In the genomic region with DNA sequence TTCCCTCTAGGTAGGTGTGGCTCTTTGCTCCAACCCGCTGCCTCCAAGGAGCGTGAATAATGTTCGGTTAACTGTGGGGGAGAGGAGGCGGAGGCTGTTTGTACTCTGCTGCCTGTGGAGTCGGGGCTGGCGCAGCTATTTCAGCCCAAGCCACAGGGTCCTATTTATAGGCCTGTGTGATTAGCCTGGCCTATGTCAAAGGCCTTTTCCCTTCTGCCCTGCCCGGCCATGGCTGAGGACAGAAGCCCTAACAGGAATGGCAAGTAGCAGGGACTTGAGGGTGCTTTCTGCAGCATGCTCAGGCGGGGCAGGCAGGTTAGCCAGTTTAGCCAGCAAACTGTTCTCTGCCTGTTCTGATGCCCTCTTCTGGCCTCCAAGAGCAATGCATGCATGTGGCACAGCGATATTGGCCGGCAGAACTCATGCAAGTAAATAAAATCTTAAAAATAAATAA, we compare ENCODE assay signal across 8 mouse cellular contexts. TPM values are rescaled to one million over a fixed set of nuclear protein-coding genes. Genes with fewer than 3 reads are reported as not detected.
DNase-seq lines count a peak whose midpoint lies in the region; ATAC-seq lines count a peak whose summit lies in the region.

No protein-coding gene starts in this region.

- no peak overlapping the region for H3K4me2 ChIP-seq in embryonic facial prominence, embryonic 11.5 days (ENCODE audit: low read depth, low read length)
- peak overlapping the region; percentile 31; the same call in 1 of the 2 replicates for H3K4me2 ChIP-seq in heart, embryonic 11.5 days
- H3K4me2 ChIP-seq in kidney, embryonic 15.5 days, result peak overlapping the region; percentile 43
- 0 out of 2 replicates have a peak overlapping the region, but pooled peaks have one; percentile 38 for H3K4me2 ChIP-seq in neural tube, embryonic 12.5 days (replicated peaks)

- no peaks in the 10 kb centered on the region for H3K27me3 ChIP-seq in embryonic facial prominence, embryonic 11.5 days (ENCODE audit: control insufficient read depth, insufficient read depth, low read length)
- no peaks in the 10 kb centered on the region for H3K27me3 ChIP-seq in heart, embryonic 11.5 days (ENCODE audit: control insufficient read depth, insufficient read depth, low read length)
- H3K27me3 ChIP-seq in kidney, embryonic 15.5 days, result no peaks in the 10 kb centered on the region
- H3K27me3 ChIP-seq in neural tube, embryonic 12.5 days (replicated peaks), result no peaks in the 10 kb centered on the region

- 20% methylated on average over 10 of the region's 10 CpGs for WGBS in embryonic facial prominence, embryonic 11.5 days
- 17% methylated on average over 10 of the region's 10 CpGs for WGBS in heart, embryonic 11.5 days (ENCODE audit: insufficient replicate concordance)
- 11% methylated on average over 10 of the region's 10 CpGs for WGBS in kidney, embryonic 15.5 days
- WGBS in neural tube, embryonic 12.5 days, result 10% methylated on average over 10 of the region's 10 CpGs

- no peaks in the 10 kb centered on the region for H3K9me3 ChIP-seq in embryonic facial prominence, embryonic 11.5 days (replicated peaks; ENCODE audit: control insufficient read depth, low read length)
- H3K9me3 ChIP-seq in heart, embryonic 11.5 days (replicated peaks; ENCODE audit: control insufficient read depth, low read length), result no peaks in the 10 kb centered on the region
- no peaks in the 10 kb centered on the region for H3K9me3 ChIP-seq in kidney, embryonic 15.5 days (replicated peaks)
- H3K9me3 ChIP-seq in neural tube, embryonic 12.5 days, result no peaks in the 10 kb centered on the region

- ATAC-seq in embryonic facial prominence, embryonic 11.5 days (replicated peaks; ENCODE audit: insufficient number of reproducible peaks, low FRiP score, low TSS enrichment, low read depth), result no peak
- peak; percentile 24 for ATAC-seq in heart, embryonic 11.5 days (replicated peaks; ENCODE audit: insufficient number of reproducible peaks, low FRiP score, low TSS enrichment)
- peak; percentile 55 for ATAC-seq in kidney, embryonic 15.5 days (replicated peaks; ENCODE audit: low FRiP score)
- ATAC-seq in neural tube, embryonic 12.5 days (ENCODE audit: low FRiP score, low read depth), result 0 out of 2 replicates have a peak, but pooled peaks have one; percentile 45
- no peak for ATAC-seq in erythroblast, adult 5-6 weeks (replicated peaks; ENCODE audit: low FRiP score, poor library complexity, severe bottlenecking)

- peaks cover 11% of the 10 kb centered on the region for H3K4me1 ChIP-seq in embryonic facial prominence, embryonic 11.5 days (ENCODE audit: control insufficient read depth, insufficient read depth, low read length)
- peaks cover 56% of the 10 kb centered on the region for H3K4me1 ChIP-seq in heart, embryonic 11.5 days (ENCODE audit: control insufficient read depth, insufficient read depth, low read length)
- H3K4me1 ChIP-seq in kidney, embryonic 15.5 days, result peaks cover 71% of the 10 kb centered on the region
- peaks cover 11% of the 10 kb centered on the region; the same call in 1 of the 2 replicates for H3K4me1 ChIP-seq in neural tube, embryonic 12.5 days

- H3K4me3 ChIP-seq in embryonic facial prominence, embryonic 11.5 days (ENCODE audit: low read depth, low read length), result no peak overlapping the region
- H3K4me3 ChIP-seq in heart, embryonic 11.5 days (ENCODE audit: low read depth, low read length), result no peak overlapping the region
- H3K4me3 ChIP-seq in kidney, embryonic 15.5 days (replicated peaks), result no peak overlapping the region
- no peak overlapping the region for H3K4me3 ChIP-seq in neural tube, embryonic 12.5 days

- H3K27ac ChIP-seq in embryonic facial prominence, embryonic 11.5 days (replicated peaks; ENCODE audit: low read depth, low read length), result no peak overlapping the region
- H3K27ac ChIP-seq in heart, embryonic 11.5 days (ENCODE audit: low read depth, low read length), result peak overlapping the region; percentile 71
- H3K27ac ChIP-seq in kidney, embryonic 15.5 days, result peak overlapping the region; percentile 76
- H3K27ac ChIP-seq in neural tube, embryonic 12.5 days, result no peak overlapping the region

- H3K9ac ChIP-seq in embryonic facial prominence, embryonic 11.5 days (replicated peaks; ENCODE audit: low read length), result no peak overlapping the region
- no peak overlapping the region; the same call in 1 of the 2 replicates for H3K9ac ChIP-seq in heart, embryonic 11.5 days (ENCODE audit: low read depth, low read length)
- 0 out of 2 replicates have a peak overlapping the region, but pooled peaks have one; percentile 1 for H3K9ac ChIP-seq in kidney, embryonic 15.5 days
- no peak overlapping the region for H3K9ac ChIP-seq in neural tube, embryonic 12.5 days

- H3K36me3 ChIP-seq in embryonic facial prominence, embryonic 11.5 days (replicated peaks; ENCODE audit: control insufficient read depth, insufficient read depth, low read depth, low read length), result no peaks in the 10 kb centered on the region
- H3K36me3 ChIP-seq in heart, embryonic 11.5 days (ENCODE audit: control insufficient read depth, insufficient read depth, low read length), result no peaks in the 10 kb centered on the region
- H3K36me3 ChIP-seq in kidney, embryonic 15.5 days, result no peaks in the 10 kb centered on the region
- H3K36me3 ChIP-seq in neural tube, embryonic 12.5 days, result no peaks in the 10 kb centered on the region

- peak; percentile 65 for DNase-seq in CD4-positive helper T cell, adult 2 months (ENCODE audit: low read depth, low spot score)
- DNase-seq in ZHBTc4 (ENCODE audit: low read depth, low spot score), result peak; percentile 81
- peak; percentile 75 for DNase-seq in embryonic facial prominence, embryonic 11.5 days (ENCODE audit: low spot score)
- peak; percentile 76 to 79 for DNase-seq in lung, adult 18-20 months

RNA-seq across cellular contexts. Expression of a gene that starts 14.4 kb away (rescaled TPM):
- polyA plus RNA-seq in embryonic facial prominence, embryonic 11.5 days (2014; fragmentation: Nextera tagmentation; extraction: Ambion mirVana), result 50.1 and 51.7 TPM in 2 replicates
- polyA plus RNA-seq in heart, embryonic 11.5 days (2014; fragmentation: Nextera tagmentation; extraction: Ambion mirVana), result 116 and 132 TPM in 2 replicates
- polyA plus RNA-seq in kidney, embryonic 15.5 days (2015; fragmentation: Nextera tagmentation; extraction: Ambion mirVana), result 129 and 144 TPM in 2 replicates
- polyA plus RNA-seq in neural tube, embryonic 12.5 days (2016; fragmentation: Nextera tagmentation; extraction: Ambion mirVana), result 39.0 and 41.0 TPM in 2 replicates
- total RNA-seq in erythroblast, adult 5-6 weeks (2015; ENCODE audit: low replicate concordance), result 15.0 and 16.7 TPM in 2 replicates
- 19.7 and 23.1 TPM in 2 replicates for total RNA-seq in erythroblast, adult 5-6 weeks (2017; ENCODE audit: low replicate concordance)

Comparison
In these comparisons a context has a peak if more than half of its experiments do, and no peak if none do; other contexts are left out.
1. ATAC-seq: peak in heart, embryonic 11.5 days (single experiment), kidney, embryonic 15.5 days (single experiment) and neural tube, embryonic 12.5 days (single experiment); none in embryonic facial prominence, embryonic 11.5 days (single experiment) and erythroblast, adult 5-6 weeks (single experiment).
2. H3K27ac ChIP-seq: peak in heart, embryonic 11.5 days (single experiment) and kidney, embryonic 15.5 days (single experiment); none in embryonic facial prominence, embryonic 11.5 days (single experiment) and neural tube, embryonic 12.5 days (single experiment).
3. Peak in every context shown above with its lines, with median percentiles within 50 percentile points of each other: DNase-seq.